Mouse (Mus musculus) olfactory bulb, adult 2 months (tissue): Measurements from ENCODE around the gene Xrcc3.

Experiments used
- CTCF ChIP-seq: fragments of 200-500 bp; IDR thresholded peaks from 2 replicates; pipeline ENCODE4 v1.5.1; 2012; ENCODE audit warnings: low read depth, mild to moderate bottlenecking, low read length, moderate library complexity; ENCODE audit not compliant: insufficient read depth
- POLR2A ChIP-seq: fragments of 200-500 bp; IDR thresholded peaks from 2 replicates; pipeline ENCODE4 v1.6.1; 2012; ENCODE audit warnings: mild to moderate bottlenecking, low read depth, low read length, moderate library complexity; ENCODE audit not compliant: insufficient read depth

DNA sequence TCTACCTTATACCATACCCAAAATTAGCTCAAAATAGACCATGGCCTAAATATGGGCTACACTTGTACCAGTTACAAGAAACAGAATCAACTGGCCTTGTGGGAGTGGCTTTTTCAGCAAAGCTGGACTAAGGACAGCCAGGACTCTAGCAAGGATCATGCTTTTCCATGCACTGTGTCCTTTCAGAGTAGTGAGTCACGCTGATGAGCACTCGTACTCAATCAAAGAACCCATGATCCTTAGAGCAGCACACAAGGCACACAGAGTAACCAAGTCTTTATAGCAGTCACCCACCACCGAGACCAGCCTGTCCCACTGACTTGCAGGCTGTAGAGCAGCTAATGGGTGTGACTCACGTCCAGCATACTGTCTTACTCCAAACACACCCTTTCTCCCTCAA is 39.9 kb upstream of the Xrcc3 start:
- TF ChIP-seq CTCF (no peak), POLR2A (no peak)
